Mouse (Mus musculus) ES-E14 (cell line): ENCODE data around the gene Ppm1h. TPM values are rescaled to one million over a fixed set of nuclear protein-coding genes. Genes with fewer than 3 reads are reported as not detected.

Source experiments
- DNase-seq: peaks from one replicate; pipeline ENCODE4 v3.0.0-alpha.2; 2013; ENCODE audit warnings: low read depth, low spot score
- H3K27ac ChIP-seq: 2 replicates; pipeline ENCODE4 v1.5.1; 2012; ENCODE audit warnings: low read depth, mild to moderate bottlenecking, low read length, moderate library complexity, mixed read lengths; ENCODE audit not compliant: poor library complexity, insufficient read depth, severe bottlenecking
- H3K36me3 ChIP-seq: 2 replicates; pipeline ENCODE4 v1.6.1; 2012; ENCODE audit warnings: mild to moderate bottlenecking, low read length, moderate library complexity, mixed read lengths; ENCODE audit not compliant: control insufficient read depth, poor library complexity, insufficient read depth, severe bottlenecking
- H3K4me1 ChIP-seq, 2 experiments: fragments of 150-350 bp in 1 of 2; sonication (generic) in 1 of 2; 2 replicates each; pipeline ENCODE4 v1.6.1; 2012; ENCODE audit warnings: low read length in 2 of 2, mild to moderate bottlenecking in 1 of 2, mixed read lengths in 1 of 2; ENCODE audit not compliant: control insufficient read depth in 2 of 2, insufficient read depth in 2 of 2, poor library complexity in 1 of 2
- H3K4me3 ChIP-seq, 2 experiments: fragments of 150-350 bp in 1 of 2; sonication (generic) in 1 of 2; 2 replicates each; pipeline ENCODE4 v1.5.1; 2012; ENCODE audit warnings: low read length in 2 of 2, low read depth in 1 of 2, mild to moderate bottlenecking in 1 of 2, mixed read lengths in 1 of 2; ENCODE audit not compliant: insufficient read depth in 1 of 2, poor library complexity in 1 of 2, severe bottlenecking in 1 of 2
- H3K9ac ChIP-seq: 2 replicates; pipeline ENCODE4 v1.6.1; 2012; ENCODE audit warnings: low read depth, mild to moderate bottlenecking, low read length, mixed read lengths; ENCODE audit not compliant: poor library complexity, insufficient read depth, severe bottlenecking
- H3K9me3 ChIP-seq: fragments of 150-350 bp; sonication (generic); 2 replicates; pipeline ENCODE4 v1.6.1; 2012; ENCODE audit warnings: low read depth, mild to moderate bottlenecking, low read length; ENCODE audit not compliant: control insufficient read depth, insufficient read depth
- CHD2 ChIP-seq: IDR thresholded peaks from 2 replicates; pipeline ENCODE4 v1.6.1; 2014; ENCODE audit warnings: mild to moderate bottlenecking, low read depth, low read length, inconsistent platforms
- HCFC1 ChIP-seq: IDR thresholded peaks from 2 replicates; pipeline ENCODE4 v1.6.1; 2012; ENCODE audit warnings: low read length, inconsistent platforms, borderline replicate concordance; ENCODE audit not compliant: insufficient read depth
- MAFK ChIP-seq: IDR thresholded peaks from 2 replicates; pipeline ENCODE4 v1.6.1; 2014; ENCODE audit warnings: mild to moderate bottlenecking, low read depth, low read length, inconsistent platforms; ENCODE audit not compliant: insufficient read depth
- ZC3H11A ChIP-seq: IDR thresholded peaks from 2 replicates; pipeline ENCODE4 v1.6.1; 2012; ENCODE audit warnings: low read depth, mild to moderate bottlenecking, inconsistent platforms, low read length, borderline replicate concordance
- ZNF384 ChIP-seq: IDR thresholded peaks from 2 replicates; pipeline ENCODE4 v1.6.1; 2012; ENCODE audit warnings: low read depth, low read length, inconsistent platforms
- in situ Hi-C, 2 experiments: fragments of 600-800 bp; cut with MboI; formaldehyde crosslinking; loops; one replicate each; pipeline ENCODE4 v1.15.1; 2025; ENCODE audit warnings: low sequenced_read_pairs in 2 of 2, inconsistent platforms in 1 of 2; ENCODE audit not compliant: unreplicated experiment in 2 of 2
- total RNA-seq: library from RNA; depleted of rRNA; stranded (reverse); fragments of 300-350 nt; gene quantifications from 2 replicates; pipeline ENCODE4 v1.2.3, GENCODE M21; 2012

Gene Ppm1h
- total RNA-seq, 1 experiment: 4.5 TPM

GRCm38 (mm10) chr10:122926275-122926674 is 247.7 kb downstream of the Ppm1h start:
- no peak overlapping the region for H3K9ac ChIP-seq
- H3K4me3 ChIP-seq: no peak overlapping the region
- in situ Hi-C loops: no loop called here
- H3K36me3 ChIP-seq: no peaks in the 10 kb centered on the region
- H3K9me3 ChIP-seq: no peaks in the 10 kb centered on the region
- DNase-seq: no peak
- H3K27ac ChIP-seq: no peak overlapping the region
- peaks cover 0 to 2% of the 10 kb centered on the region in 2 experiments; a peak in 1 of 4 replicates for H3K4me1 ChIP-seq
- no peak for TF ChIP-seq CHD2

- Histone ChIP-seq H3K36me3 (no peaks in the 10 kb centered on the region), H3K4me1 (peaks cover 0 to 12% of the 10 kb centered on the region in 2 experiments; a peak in 1 of 4 replicates), H3K4me3 (no peak overlapping the region), H3K9ac (no peak overlapping the region), H3K9me3 (no peaks in the 10 kb centered on the region), H3K27ac (no peak overlapping the region)
- in situ Hi-C loops: no loop called here
- DNase-seq: no peak
- TF ChIP-seq CHD2 (no peak), MAFK (no peak)
Observed at GRCm38 (mm10) chr10:122930520-122930919, 252.0 kb downstream of the Ppm1h start.

GRCm38 (mm10) chr10:122931193-122931832 is 252.8 kb downstream of the Ppm1h start:
- no peak for TF ChIP-seq ZNF384
- TF ChIP-seq MAFK: no peak
- TF ChIP-seq CHD2: no peak
- no peak for TF ChIP-seq HCFC1
- TF ChIP-seq ZC3H11A: no peak
- no peak overlapping the region for H3K4me3 ChIP-seq
- in situ Hi-C loops: no loop called here
- no peak for DNase-seq
- peaks cover 0 to 12% of the 10 kb centered on the region in 2 experiments; a peak in 1 of 4 replicates for H3K4me1 ChIP-seq
- H3K9ac ChIP-seq: no peak overlapping the region
- H3K27ac ChIP-seq: no peak overlapping the region
- no peaks in the 10 kb centered on the region for H3K36me3 ChIP-seq
- no peaks in the 10 kb centered on the region for H3K9me3 ChIP-seq

- H3K9me3 ChIP-seq: no peaks in the 10 kb centered on the region
- TF ChIP-seq HCFC1 (no peak), ZNF384 (no peak), MAFK (no peak), CHD2 (no peak), ZC3H11A (no peak)
- H3K4me1 ChIP-seq: peaks cover 0 to 12% of the 10 kb centered on the region in 2 experiments; a peak in 1 of 4 replicates
- H3K9ac ChIP-seq: no peak overlapping the region
- H3K36me3 ChIP-seq: no peaks in the 10 kb centered on the region
- H3K4me3 ChIP-seq: no peak overlapping the region
- in situ Hi-C loops: no loop called here
- DNase-seq: no peak
- H3K27ac ChIP-seq: no peak overlapping the region
Observed at GRCm38 (mm10) chr10:122931851-122932550, 253.4 kb downstream of the Ppm1h start.
